Mouse (Mus musculus): Measurements from ENCODE around the gene Entpd5. TPM values are rescaled to one million over a fixed set of nuclear protein-coding genes. Genes with fewer than 3 reads are reported as not detected.

The Entpd5 gene
- polyA plus RNA-seq, 1 experiment from 2014 or later = 68.8 TPM

DNA sequence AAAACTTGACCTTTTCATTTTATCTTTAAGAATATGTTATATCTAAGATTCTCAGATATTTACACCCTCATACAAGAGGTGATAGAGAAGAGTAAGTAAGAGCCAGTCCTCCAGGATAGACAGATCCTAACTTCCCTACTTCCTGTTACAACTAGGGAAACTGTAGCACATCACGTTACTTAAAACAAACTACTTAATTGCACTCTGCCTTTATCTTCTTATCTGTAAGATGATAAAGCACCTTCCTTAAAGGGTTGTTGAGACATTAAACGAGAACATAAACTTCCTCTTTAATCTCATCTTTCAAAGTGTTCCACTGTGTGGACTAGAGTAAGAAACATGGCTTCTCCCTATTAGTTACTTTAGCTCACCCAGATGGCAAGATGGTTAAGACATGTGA lies 29.9 kb upstream of the Entpd5 start:
- Histone ChIP-seq H3K4me3 (ENCODE audit: low read length) (no peak overlapping the region), H3K27me3 (ENCODE audit: insufficient read depth, low read length) (no peaks in the 10 kb centered on the region), H3K4me1 (ENCODE audit: insufficient read depth, low read length) (no peaks in the 10 kb centered on the region), H3K4me2 (replicated peaks; ENCODE audit: low read depth, low read length) (no peak overlapping the region), H3K9me3 (ENCODE audit: low read length) (no peaks in the 10 kb centered on the region), H3K27ac (ENCODE audit: low read length) (no peak overlapping the region), H3K36me3 (ENCODE audit: insufficient read depth, low read length) (peaks cover 8% of the 10 kb centered on the region; the same call in 1 of the 2 replicates), H3K9ac (replicated peaks; ENCODE audit: low read length) (no peak overlapping the region)
- WGBS = 55% methylated on average over 2 of the region's 2 CpGs
- no peak for ATAC-seq (ENCODE audit: low FRiP score, low TSS enrichment)

DNA sequence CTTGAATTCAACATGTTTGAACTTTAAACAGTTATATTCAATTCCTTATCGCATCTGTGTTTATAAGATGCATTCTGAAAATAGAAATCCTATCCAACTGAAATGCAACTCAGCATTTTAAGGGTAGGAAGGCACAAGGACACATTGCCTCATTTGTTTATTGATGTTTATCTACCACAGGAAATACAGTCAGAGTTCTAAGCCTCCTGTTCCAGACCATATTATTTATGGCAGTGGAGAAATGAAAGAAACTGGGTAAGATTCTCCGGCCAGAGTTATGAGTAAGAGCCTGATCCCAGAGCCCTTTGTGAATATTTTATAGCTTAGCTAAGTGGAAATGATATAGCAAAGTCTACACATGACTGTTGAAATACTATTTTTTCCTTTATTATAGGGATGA lies 21.0 kb upstream of the Entpd5 start:
- no peaks in the 10 kb centered on the region for H3K9me3 ChIP-seq (ENCODE audit: low read length)
- H3K27ac ChIP-seq (ENCODE audit: low read length) = no peak overlapping the region
- no peaks in the 10 kb centered on the region for H3K4me1 ChIP-seq (ENCODE audit: insufficient read depth, low read length)
- peaks cover 7% of the 10 kb centered on the region; the same call in 1 of the 2 replicates for H3K36me3 ChIP-seq (ENCODE audit: insufficient read depth, low read length)
- no peak overlapping the region for H3K9ac ChIP-seq (replicated peaks; ENCODE audit: low read length)
- H3K27me3 ChIP-seq (ENCODE audit: insufficient read depth, low read length) = no peaks in the 10 kb centered on the region
- no peak overlapping the region for H3K4me3 ChIP-seq (ENCODE audit: low read length)
- no peak overlapping the region for H3K4me2 ChIP-seq (replicated peaks; ENCODE audit: low read depth, low read length)
- ATAC-seq (ENCODE audit: low FRiP score, low TSS enrichment) = no peak
- 77% methylated on average over 2 of the region's 2 CpGs for whole genome bisulfite sequencing

DNA sequence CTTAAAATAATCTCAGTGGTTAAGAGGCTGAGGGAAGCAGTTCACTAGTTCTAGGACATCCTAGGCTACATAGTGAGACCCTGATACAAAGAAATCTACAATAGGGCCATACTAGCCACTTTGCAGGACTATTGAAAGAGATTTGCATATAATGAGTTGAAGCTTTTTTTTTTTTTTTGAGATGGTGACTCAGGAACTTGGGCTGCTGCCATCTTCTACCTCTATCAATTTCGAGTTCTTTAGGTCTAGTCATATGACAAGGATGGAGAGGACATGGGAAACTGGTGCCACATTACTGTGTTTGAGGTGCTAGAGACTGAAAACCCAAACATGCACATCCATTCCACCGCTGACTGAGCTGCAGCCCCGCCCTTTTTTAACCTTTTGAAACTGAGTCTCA lies 15.2 kb upstream of the Entpd5 start:
- Histone ChIP-seq H3K27me3 (ENCODE audit: insufficient read depth, low read length) (no peaks in the 10 kb centered on the region), H3K36me3 (ENCODE audit: insufficient read depth, low read length) (no peaks in the 10 kb centered on the region), H3K9ac (replicated peaks; ENCODE audit: low read length) (no peak overlapping the region), H3K9me3 (ENCODE audit: low read length) (no peaks in the 10 kb centered on the region), H3K4me3 (ENCODE audit: low read length) (no peak overlapping the region), H3K27ac (ENCODE audit: low read length) (no peak overlapping the region), H3K4me1 (ENCODE audit: insufficient read depth, low read length) (no peaks in the 10 kb centered on the region), H3K4me2 (replicated peaks; ENCODE audit: low read depth, low read length) (no peak overlapping the region)
- WGBS = 65% methylated on average over 3 of the region's 3 CpGs
- no peak for ATAC-seq (ENCODE audit: low FRiP score, low TSS enrichment)

DNA sequence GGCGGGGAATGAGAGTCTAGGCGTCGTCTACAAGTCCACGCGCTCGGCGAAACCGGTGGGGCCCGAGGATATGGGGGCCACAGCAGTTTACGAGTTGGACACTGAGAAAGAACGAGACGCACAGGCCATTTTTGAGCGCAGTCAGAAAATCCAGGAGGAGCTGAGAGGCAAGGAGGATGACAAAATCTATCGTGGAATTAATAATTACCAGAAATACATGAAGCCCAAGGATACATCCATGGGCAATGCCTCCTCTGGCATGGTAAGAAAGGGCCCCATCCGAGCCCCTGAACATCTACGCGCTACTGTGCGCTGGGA lies 8.7 kb upstream of the Entpd5 start:
- no peak for ATAC-seq (ENCODE audit: low FRiP score, low TSS enrichment)
- Histone ChIP-seq H3K4me1 (ENCODE audit: insufficient read depth, low read length) (no peaks in the 10 kb centered on the region), H3K9ac (replicated peaks; ENCODE audit: low read length) (peak overlapping the region; percentile 82), H3K27me3 (ENCODE audit: insufficient read depth, low read length) (no peaks in the 10 kb centered on the region), H3K4me2 (replicated peaks; ENCODE audit: low read depth, low read length) (peak overlapping the region; percentile 83), H3K9me3 (ENCODE audit: low read length) (no peaks in the 10 kb centered on the region; the same call in 1 of the 2 replicates), H3K36me3 (ENCODE audit: insufficient read depth, low read length) (no peaks in the 10 kb centered on the region; the same call in 1 of the 2 replicates), H3K27ac (ENCODE audit: low read length) (no peak overlapping the region), H3K4me3 (ENCODE audit: low read length) (peak overlapping the region; percentile 53)
- 31% methylated on average over 18 of the region's 18 CpGs for whole genome bisulfite sequencing

DNA sequence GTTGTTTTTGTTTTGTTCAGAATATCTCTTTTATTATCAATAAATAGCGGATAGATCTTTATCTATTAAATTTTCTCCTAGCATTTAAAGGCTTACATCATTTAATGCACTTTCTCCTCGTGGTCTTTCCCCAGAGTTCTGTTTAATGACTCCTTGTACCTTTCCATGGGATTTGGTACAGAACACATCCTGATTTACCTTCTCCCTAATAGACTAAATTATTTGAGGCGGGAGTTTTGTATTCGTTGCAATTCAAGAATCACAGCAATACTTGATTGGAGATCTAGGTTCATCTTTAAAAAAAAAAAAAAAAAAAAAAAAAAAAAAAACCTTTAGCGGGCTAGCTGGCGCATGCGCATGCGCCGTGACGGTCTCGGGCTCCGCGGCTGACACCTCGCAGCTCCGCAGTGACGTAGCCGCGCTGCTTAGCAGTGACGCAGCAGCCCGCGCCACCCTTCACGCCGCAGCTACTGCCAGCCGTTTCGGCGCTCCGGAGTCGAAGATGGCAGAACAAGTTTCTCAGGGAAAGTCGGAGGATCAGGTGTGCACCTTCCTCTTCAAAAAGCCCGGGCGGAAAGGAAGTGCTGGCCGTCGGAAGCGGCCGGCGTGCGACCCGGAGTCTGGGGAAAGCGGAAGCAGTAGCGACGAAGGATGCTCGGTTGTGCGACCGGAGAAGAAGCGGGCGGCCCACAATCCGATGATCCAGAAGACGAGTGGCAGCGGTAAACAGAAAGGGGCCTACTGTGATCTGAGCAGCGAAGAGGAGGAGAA lies 8.2 kb upstream of the Entpd5 start, which contains the start of gene Rnf113a2:
Gene Rnf113a2 (plus strand): TSS at position 363 of the 771 bp plus-strand sequence.
- Histone ChIP-seq H3K9ac (replicated peaks; ENCODE audit: low read length) (peak within 1 kb of the TSS; percentile 82), H3K4me2 (replicated peaks; ENCODE audit: low read depth, low read length) (peak within 1 kb of the TSS; percentile 83), H3K4me1 (ENCODE audit: insufficient read depth, low read length) (no peaks in the 10 kb centered on the region), H3K36me3 (ENCODE audit: insufficient read depth, low read length) (no peaks in the 10 kb centered on the region; the same call in 1 of the 2 replicates), H3K27me3 (ENCODE audit: insufficient read depth, low read length) (no peaks in the 10 kb centered on the region), H3K27ac (ENCODE audit: low read length) (no peak within 1 kb of the TSS), H3K4me3 (ENCODE audit: low read length) (peak within 1 kb of the TSS; percentile 53), H3K9me3 (ENCODE audit: low read length) (no peaks in the 10 kb centered on the region; the same call in 1 of the 2 replicates)
- 3% methylated on average over 50 of the region's 50 CpGs for WGBS
- peak; percentile 85; the same call in 1 of the 2 replicates for ATAC-seq (ENCODE audit: low FRiP score, low TSS enrichment)

DNA sequence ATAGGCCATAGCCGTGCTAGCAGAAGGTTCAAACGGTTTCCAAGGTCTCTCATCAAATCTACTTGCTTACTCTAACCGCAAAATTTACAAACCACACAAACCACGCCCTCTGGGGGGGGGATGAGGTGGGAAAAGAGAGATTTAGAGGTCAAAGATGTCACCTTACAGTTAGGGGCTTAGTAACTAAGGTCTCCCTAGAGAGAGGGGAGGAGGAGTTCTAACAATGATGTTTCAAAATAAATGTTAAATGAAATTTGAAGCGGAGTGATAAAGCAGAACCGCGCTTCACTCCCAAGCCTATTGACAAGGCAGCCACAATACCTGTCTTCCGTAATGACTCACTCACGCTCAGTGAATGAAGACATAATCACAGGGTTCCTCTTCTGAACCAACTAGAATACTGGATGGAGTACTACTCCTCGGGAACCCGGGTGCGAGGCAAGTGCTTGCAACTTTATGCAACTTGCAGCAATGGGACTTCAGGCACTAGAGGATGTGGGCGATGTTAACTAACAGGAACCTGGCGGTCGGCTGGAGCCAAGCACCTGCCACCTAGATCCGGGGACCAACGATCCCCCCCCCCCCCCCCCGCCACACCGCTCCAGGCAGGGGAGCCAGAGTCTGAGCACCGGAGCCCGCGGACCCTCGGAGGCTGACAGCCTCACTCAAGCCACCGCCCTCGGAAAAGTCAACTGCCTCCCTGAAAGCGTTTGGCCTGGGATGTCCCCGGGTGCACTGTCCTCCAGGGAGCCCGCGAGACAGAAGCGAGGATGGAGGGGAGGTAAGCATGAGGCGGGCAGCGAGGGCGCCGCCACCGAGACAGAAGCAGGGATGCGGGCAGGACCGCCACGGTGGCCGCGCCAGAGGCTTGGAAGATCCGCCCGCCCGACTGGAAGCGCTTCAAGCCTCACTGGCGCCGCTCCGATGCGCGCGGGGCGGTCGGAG lies 683 bp downstream of the Entpd5 start:
- Histone ChIP-seq H3K36me3 (ENCODE audit: insufficient read depth, low read length) (no peaks in the 10 kb centered on the region), H3K4me3 (ENCODE audit: low read length) (peak overlapping the region; percentile 90), H3K4me1 (ENCODE audit: insufficient read depth, low read length) (peaks cover 7% of the 10 kb centered on the region; the same call in 1 of the 2 replicates), H3K27me3 (ENCODE audit: insufficient read depth, low read length) (peaks cover 3% of the 10 kb centered on the region; the same call in 1 of the 2 replicates), H3K9me3 (ENCODE audit: low read length) (no peaks in the 10 kb centered on the region), H3K4me2 (replicated peaks; ENCODE audit: low read depth, low read length) (peak overlapping the region; percentile 91), H3K9ac (replicated peaks; ENCODE audit: low read length) (peak overlapping the region; percentile 88), H3K27ac (ENCODE audit: low read length) (peak overlapping the region; percentile 84)
- ATAC-seq (ENCODE audit: low FRiP score, low TSS enrichment) = no peak; the same call in 1 of the 2 replicates
- WGBS = 1% methylated on average over 46 of the region's 52 CpGs

DNA sequence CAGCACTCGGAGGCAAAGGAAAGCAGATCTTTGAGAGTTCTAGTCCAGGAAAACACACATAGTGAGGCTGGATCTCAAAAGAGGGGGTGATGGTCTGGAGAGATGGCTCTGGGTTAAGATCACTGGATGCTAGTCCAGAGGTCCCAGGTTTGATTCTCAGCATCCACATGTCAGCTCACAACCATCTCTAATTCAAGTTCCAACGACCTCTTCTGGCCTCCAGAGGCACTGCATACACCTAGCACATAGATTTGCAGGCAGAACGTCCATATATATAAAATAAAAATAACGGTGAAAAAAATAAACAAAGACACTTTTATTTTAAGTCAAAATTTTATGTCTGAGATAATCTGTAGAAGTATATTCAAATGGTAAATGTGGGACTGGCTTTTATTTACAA lies 1.6 kb downstream of the Entpd5 start:
- Histone ChIP-seq H3K9me3 (ENCODE audit: low read length) (no peaks in the 10 kb centered on the region), H3K4me3 (ENCODE audit: low read length) (no peak overlapping the region), H3K36me3 (ENCODE audit: insufficient read depth, low read length) (no peaks in the 10 kb centered on the region), H3K9ac (replicated peaks; ENCODE audit: low read length) (no peak overlapping the region), H3K4me1 (ENCODE audit: insufficient read depth, low read length) (peaks cover 7% of the 10 kb centered on the region; the same call in 1 of the 2 replicates), H3K27me3 (ENCODE audit: insufficient read depth, low read length) (peaks cover 3% of the 10 kb centered on the region; the same call in 1 of the 2 replicates), H3K27ac (ENCODE audit: low read length) (no peak overlapping the region), H3K4me2 (replicated peaks; ENCODE audit: low read depth, low read length) (no peak overlapping the region)
- no peak for ATAC-seq (ENCODE audit: low FRiP score, low TSS enrichment)
- 59% methylated on average over 4 of the region's 4 CpGs for WGBS

DNA sequence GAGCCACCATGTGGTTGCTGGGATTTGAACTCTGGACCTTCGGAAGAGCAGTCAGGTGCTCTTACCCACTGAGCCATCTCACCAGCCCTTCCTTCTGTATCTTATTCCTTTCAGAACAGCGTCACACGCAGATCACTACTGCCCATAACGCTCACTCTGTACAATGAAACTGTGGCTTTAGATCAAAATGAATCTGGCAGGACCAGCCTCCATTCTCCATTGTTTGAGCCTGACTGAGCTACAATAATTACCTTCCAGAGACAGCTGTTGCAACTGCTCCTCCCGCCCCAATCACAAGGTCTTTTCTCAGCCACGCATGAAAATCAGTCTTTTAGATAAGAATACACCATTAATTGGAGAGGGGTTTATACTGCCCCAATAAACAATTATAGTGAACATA lies 4.3 kb downstream of the Entpd5 start:
- Histone ChIP-seq H3K27ac (ENCODE audit: low read length) (no peak overlapping the region), H3K36me3 (ENCODE audit: insufficient read depth, low read length) (no peaks in the 10 kb centered on the region), H3K4me1 (ENCODE audit: insufficient read depth, low read length) (peaks cover 7% of the 10 kb centered on the region; the same call in 1 of the 2 replicates), H3K4me3 (ENCODE audit: low read length) (no peak overlapping the region), H3K9me3 (ENCODE audit: low read length) (no peaks in the 10 kb centered on the region), H3K27me3 (ENCODE audit: insufficient read depth, low read length) (no peaks in the 10 kb centered on the region), H3K9ac (replicated peaks; ENCODE audit: low read length) (no peak overlapping the region), H3K4me2 (replicated peaks; ENCODE audit: low read depth, low read length) (no peak overlapping the region)
- 88% methylated on average over 6 of the region's 6 CpGs for WGBS
- ATAC-seq (ENCODE audit: low FRiP score, low TSS enrichment) = no peak

DNA sequence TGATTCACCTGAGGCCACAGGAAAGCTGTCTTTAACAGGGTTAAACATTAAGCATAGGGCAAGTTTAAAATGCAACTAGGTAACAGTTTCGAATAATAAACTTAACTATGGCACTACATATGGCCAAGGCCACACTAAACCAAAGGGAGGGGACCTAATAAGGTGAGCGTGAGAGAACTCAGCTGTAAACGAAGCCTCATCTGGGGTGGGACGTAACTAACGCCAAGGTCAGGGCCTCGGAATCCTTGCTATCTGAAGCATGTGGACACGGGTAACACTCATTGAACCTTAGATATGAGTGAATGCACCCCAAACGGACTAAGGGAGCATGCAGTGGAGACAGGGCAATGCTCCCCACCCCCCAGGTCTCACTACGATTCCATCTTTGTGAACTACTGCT lies 5.9 kb downstream of the Entpd5 start:
- H3K36me3 ChIP-seq (ENCODE audit: insufficient read depth, low read length) = no peaks in the 10 kb centered on the region
- peak overlapping the region; percentile 82 for H3K27ac ChIP-seq (ENCODE audit: low read length)
- no peak overlapping the region for H3K9ac ChIP-seq (replicated peaks; ENCODE audit: low read length)
- no peak overlapping the region for H3K4me3 ChIP-seq (ENCODE audit: low read length)
- H3K9me3 ChIP-seq (ENCODE audit: low read length) = no peaks in the 10 kb centered on the region
- no peak overlapping the region for H3K4me2 ChIP-seq (replicated peaks; ENCODE audit: low read depth, low read length)
- ATAC-seq (ENCODE audit: low FRiP score, low TSS enrichment) = peak; percentile 95
- H3K4me1 ChIP-seq (ENCODE audit: insufficient read depth, low read length) = peaks cover 8% of the 10 kb centered on the region; the same call in 1 of the 2 replicates
- no peaks in the 10 kb centered on the region for H3K27me3 ChIP-seq (ENCODE audit: insufficient read depth, low read length)
- WGBS = 55% methylated on average over 9 of the region's 9 CpGs

Data from kidney, embryonic 16.5 days (tissue).